Mouse (Mus musculus) liver, embryonic 14.5 days (tissue): ENCODE results near the gene Gm16181. TPM values are rescaled to one million over a fixed set of nuclear protein-coding genes. Genes with fewer than 3 reads are reported as not detected.

Experiments
- ATAC-seq: fragments of 200-750 bp; cut with Nextera tagmentation; 2 replicates; pipeline ENCODE4 v1.8.0; 2017; ENCODE audit warnings: moderate number of reproducible peaks, mild to moderate bottlenecking, moderate library complexity; ENCODE audit not compliant: insufficient read depth
- DNase-seq, 3 experiments: peaks; one replicate each; pipeline ENCODE4 v3.0.0-alpha.2; 2012 to 2013; ENCODE audit warnings: low read depth in 3 of 3, low spot score in 3 of 3
- H3K27ac ChIP-seq: fragments of 300-500 bp; sonication (generic); 2 replicates; pipeline ENCODE4 v1.5.1; 2014; ENCODE audit warnings: moderate library complexity, mild to moderate bottlenecking, control low read depth, inconsistent platforms
- H3K27me3 ChIP-seq: fragments of 300-500 bp; sonication (generic); 2 replicates; pipeline ENCODE4 v1.6.1; 2014; ENCODE audit warnings: mild to moderate bottlenecking, low read length, moderate library complexity; ENCODE audit not compliant: control insufficient read depth, insufficient read depth
- H3K36me3 ChIP-seq: fragments of 300-500 bp; sonication (generic); replicated peaks from 2 replicates; pipeline ENCODE4 v1.6.1; 2014; ENCODE audit warnings: low read depth; ENCODE audit not compliant: control insufficient read depth, insufficient read depth
- H3K4me1 ChIP-seq, 2 experiments: fragments of 200-500 bp in 1 of 2; fragments of 300-500 bp in 1 of 2; sonication (generic) in 1 of 2; replicated peaks; 2 replicates each; pipeline ENCODE4 v1.6.1; 2012 to 2014; ENCODE audit warnings: antibody characterized with exemption in 1 of 2, inconsistent platforms in 1 of 2, low read length in 1 of 2; ENCODE audit not compliant: control insufficient read depth in 2 of 2, insufficient read depth in 2 of 2
- H3K4me2 ChIP-seq: fragments of 300-500 bp; sonication (generic); 2 replicates; pipeline ENCODE4 v1.6.1; 2014; ENCODE audit warnings: low read depth, mild to moderate bottlenecking, control low read depth, moderate library complexity
- H3K4me3 ChIP-seq, 2 experiments: fragments of 200-500 bp in 1 of 2; fragments of 300-500 bp in 1 of 2; sonication (generic) in 1 of 2; 2 replicates each; pipeline ENCODE4 v1.5.1; 2012 to 2014; ENCODE audit warnings: low read depth in 2 of 2, low read length in 2 of 2, mild to moderate bottlenecking in 2 of 2, control low read depth in 1 of 2, inconsistent platforms in 1 of 2, moderate library complexity in 1 of 2; ENCODE audit not compliant: insufficient read depth in 1 of 2
- H3K9ac ChIP-seq: fragments of 300-500 bp; sonication (generic); replicated peaks from 2 replicates; pipeline ENCODE4 v1.6.1; 2014; ENCODE audit warnings: mild to moderate bottlenecking, control low read depth, moderate library complexity
- H3K9me3 ChIP-seq: fragments of 300-500 bp; sonication (generic); 2 replicates; pipeline ENCODE4 v1.6.1; 2016; ENCODE audit warnings: low read length, mixed read lengths; ENCODE audit not compliant: control insufficient read depth
- CTCF ChIP-seq: IDR thresholded peaks from 2 replicates; pipeline ENCODE4 v1.5.1; 2016; ENCODE audit warnings: antibody characterized with exemption, low read depth, control low read depth
- EP300 ChIP-seq: IDR thresholded peaks from 2 replicates; pipeline ENCODE4 v1.6.1; 2016; ENCODE audit warnings: antibody characterized with exemption, low read depth
- WGBS: fragments of 180-500 bp; shearing (Covaris S2); extraction: QIAGEN DNeasy Blood & Tissue Kit; methylation state at CpG from one replicate; pipeline ENCODE4 v1.1.7; 2014; ENCODE audit not compliant: insufficient replicate concordance; 5-methylcytosine and 5-hydroxymethylcytosine counted together
- polyA plus RNA-seq, 2 experiments: library from polyadenylated mRNA; depleted of rRNA in 1 of 2; stranded (reverse) in 1 of 2; unstranded in 1 of 2; fragments of >200 nt; fragmentation: Nextera tagmentation in 1 of 2; extraction: Ambion mirVana in 1 of 2; gene quantifications; 2 replicates each; pipeline versions ENCODE4 v1.2.1 to v1.2.3; 2012 to 2014

Gm16181 gene
- polyA plus RNA-seq, 2 experiments, result 0.21 TPM; not detected in 1

DNA sequence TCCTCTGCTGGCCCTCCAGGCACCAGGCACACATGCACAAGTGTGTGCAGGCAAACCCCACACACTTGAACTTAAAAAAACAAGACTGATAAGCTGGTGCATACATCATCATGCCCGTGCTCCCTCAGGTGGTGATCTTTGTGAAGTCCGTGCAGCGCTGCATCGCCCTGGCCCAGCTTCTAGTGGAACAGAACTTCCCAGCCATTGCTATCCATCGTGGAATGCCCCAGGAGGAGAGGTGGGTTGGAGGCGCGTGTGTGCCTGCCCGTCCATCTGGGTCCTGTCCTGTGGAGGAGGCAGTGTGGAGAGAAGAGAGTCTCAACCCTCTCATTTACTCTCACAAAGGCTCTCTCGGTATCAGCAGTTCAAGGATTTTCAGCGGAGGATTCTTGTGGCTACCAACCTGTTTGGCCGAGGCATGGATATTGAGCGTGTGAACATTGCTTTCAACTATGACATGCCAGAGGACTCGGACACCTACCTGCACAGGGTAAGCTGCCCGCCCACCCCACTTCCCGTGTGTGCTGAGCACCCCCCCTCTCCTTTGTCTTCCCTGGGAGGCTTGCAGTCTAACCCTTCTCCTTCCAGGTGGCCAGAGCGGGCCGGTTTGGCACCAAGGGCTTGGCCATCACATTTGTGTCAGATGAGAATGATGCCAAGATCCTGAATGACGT lies 32.1 kb downstream of the Gm16181 start:
- H3K27ac ChIP-seq, result no peak overlapping the region
- ATAC-seq (no peak), DNase-seq (no peak)
- peaks cover 0 to 6% of the 10 kb centered on the region in 2 experiments; a peak in 3 of 4 replicates for H3K4me1 ChIP-seq
- H3K4me2 ChIP-seq, result no peak overlapping the region
- TF ChIP-seq EP300, result no peak
- no peak for TF ChIP-seq CTCF
- whole genome bisulfite sequencing, result 81% methylated on average over 18 of the region's 18 CpGs
- H3K4me3 ChIP-seq, result no peak overlapping the region
- no peaks in the 10 kb centered on the region for H3K27me3 ChIP-seq
- no peak overlapping the region for H3K9ac ChIP-seq
- peaks cover 57% of the 10 kb centered on the region for H3K36me3 ChIP-seq
- no peaks in the 10 kb centered on the region for H3K9me3 ChIP-seq

- H3K9ac ChIP-seq, result no peak overlapping the region
- no peaks in the 10 kb centered on the region for H3K27me3 ChIP-seq
- DNase-seq (no peak), ATAC-seq (no peak)
- H3K27ac ChIP-seq, result no peak overlapping the region
- WGBS, result 81% methylated on average over 32 of the region's 32 CpGs
- TF ChIP-seq EP300 (no peak), CTCF (no peak)
- H3K4me3 ChIP-seq, result no peak overlapping the region
- no peak overlapping the region for H3K4me2 ChIP-seq
- peaks cover 50% of the 10 kb centered on the region for H3K36me3 ChIP-seq
- H3K4me1 ChIP-seq, result peaks cover 0 to 9% of the 10 kb centered on the region in 2 experiments; a peak in 3 of 4 replicates
- H3K9me3 ChIP-seq, result no peaks in the 10 kb centered on the region
Measured at GRCm38 (mm10) chr17:35253293-35254093, 32.9 kb downstream of the Gm16181 start.

- no peaks in the 10 kb centered on the region for H3K27me3 ChIP-seq
- H3K4me2 ChIP-seq, result no peak overlapping the region
- H3K9ac ChIP-seq, result no peak overlapping the region
- H3K4me1 ChIP-seq, result peaks cover 0 to 14% of the 10 kb centered on the region in 2 experiments; a peak in 3 of 4 replicates
- H3K9me3 ChIP-seq, result no peaks in the 10 kb centered on the region
- DNase-seq (no peak), ATAC-seq (peak; percentile 9; the same call in 1 of the 2 replicates)
- H3K4me3 ChIP-seq, result no peak overlapping the region
- peak; percentile 95 for TF ChIP-seq CTCF
- no peak for TF ChIP-seq EP300
- WGBS, result 50% methylated on average over 11 of the region's 11 CpGs
- peaks cover 40% of the 10 kb centered on the region for H3K36me3 ChIP-seq
- H3K27ac ChIP-seq, result no peak overlapping the region
Measured at GRCm38 (mm10) chr17:35254241-35255098, 33.8 kb downstream of the Gm16181 start.

DNA sequence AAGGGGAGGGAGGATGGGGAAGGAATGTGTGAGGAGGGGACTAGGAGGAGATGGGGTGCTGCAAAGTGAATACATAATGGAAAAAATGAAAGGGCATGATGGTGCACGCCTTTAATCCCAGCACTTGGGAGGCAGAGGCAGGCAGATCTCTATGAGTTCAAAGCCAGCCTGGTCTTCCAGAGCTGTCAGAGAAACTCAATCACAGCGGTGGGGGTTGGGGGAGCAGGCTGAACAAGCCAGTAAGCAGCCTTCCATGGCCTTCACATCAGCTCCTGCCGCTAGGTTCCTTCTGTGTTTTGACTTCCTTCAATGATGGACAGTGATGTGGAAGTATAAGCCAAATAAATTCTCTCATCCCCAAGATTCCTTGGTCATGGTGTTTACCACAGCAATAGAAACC lies 34.7 kb downstream of the Gm16181 start:
- Histone ChIP-seq H3K36me3 (peaks cover 34% of the 10 kb centered on the region), H3K27ac (no peak overlapping the region), H3K4me1 (peaks cover 0 to 15% of the 10 kb centered on the region in 2 experiments; a peak in 3 of 4 replicates), H3K4me2 (no peak overlapping the region), H3K9me3 (no peaks in the 10 kb centered on the region), H3K27me3 (no peaks in the 10 kb centered on the region), H3K4me3 (no peak overlapping the region), H3K9ac (no peak overlapping the region)
- DNase-seq (no peak), ATAC-seq (no peak)
- 42% methylated on average over 3 of the region's 3 CpGs for WGBS
- TF ChIP-seq CTCF (no peak), EP300 (no peak)

GRCm38 (mm10) chr17:35255704-35256103 lies 35.1 kb downstream of the Gm16181 start:
- Histone ChIP-seq H3K27me3 (no peaks in the 10 kb centered on the region), H3K36me3 (peaks cover 30% of the 10 kb centered on the region), H3K9me3 (no peaks in the 10 kb centered on the region), H3K27ac (no peak overlapping the region), H3K4me2 (no peak overlapping the region), H3K9ac (no peak overlapping the region), H3K4me1 (peaks cover 0 to 15% of the 10 kb centered on the region in 2 experiments; a peak in 3 of 4 replicates), H3K4me3 (no peak overlapping the region)
- DNase-seq (no peak), ATAC-seq (no peak)
- WGBS, result 54% methylated on average over 4 of the region's 4 CpGs
- TF ChIP-seq CTCF (no peak), EP300 (no peak)
